Mouse (Mus musculus): ENCODE data around the gene C130060K24Rik. TPM values are rescaled to one million over a fixed set of nuclear protein-coding genes. Genes with fewer than 3 reads are reported as not detected.

C130060K24Rik gene
- not detected for polyA plus RNA-seq (2014; fragmentation: Illumina TruSeq; extraction: RNeasy Lipid Tissue Mini Kit (QIAGEN cat#74804); ENCODE audit: low read depth, low replicate concordance)

GRCm38 (mm10) chr6:65380918-65381772, at the start of gene C130060K24Rik:
C130060K24Rik (plus strand) TSS chr6:65381105.

Other genes with a start within 250 kb of the C130060K24Rik start
- 1.0 TPM for gene Hpgds, start 236.2 kb upstream of the C130060K24Rik start, polyA plus RNA-seq (2014; fragmentation: Illumina TruSeq; extraction: RNeasy Lipid Tissue Mini Kit (QIAGEN cat#74804); ENCODE audit: low read depth, low replicate concordance)
- not detected for gene Tnip3, start 144.2 kb downstream of the C130060K24Rik start, polyA plus RNA-seq (2014; fragmentation: Illumina TruSeq; extraction: RNeasy Lipid Tissue Mini Kit (QIAGEN cat#74804); ENCODE audit: low read depth, low replicate concordance)